Mouse (Mus musculus) forebrain, embryonic 13.5 days (tissue): Measurements from ENCODE around the gene Ppp2r2c. TPM values are rescaled to one million over a fixed set of nuclear protein-coding genes. Genes with fewer than 3 reads are reported as not detected.

Source experiments
- ATAC-seq: fragments of 200-750 bp; cut with Nextera tagmentation; 2 replicates; pipeline ENCODE4 v1.8.0; 2017
- H3K27ac ChIP-seq: fragments of 300-500 bp; sonication (generic); 2 replicates; pipeline ENCODE4 v1.5.1; 2015; ENCODE audit warnings: inconsistent platforms, mild to moderate bottlenecking, moderate library complexity
- H3K27me3 ChIP-seq: fragments of 300-500 bp; sonication (generic); 2 replicates; pipeline ENCODE4 v1.6.1; 2015; ENCODE audit warnings: mild to moderate bottlenecking, inconsistent platforms
- H3K36me3 ChIP-seq: fragments of 300-500 bp; sonication (generic); 2 replicates; pipeline ENCODE4 v1.6.1; 2015; ENCODE audit warnings: mild to moderate bottlenecking, inconsistent platforms; ENCODE audit not compliant: poor library complexity, severe bottlenecking
- H3K4me1 ChIP-seq: fragments of 300-500 bp; sonication (generic); 2 replicates; pipeline ENCODE4 v1.6.1; 2015; ENCODE audit warnings: inconsistent platforms
- H3K4me2 ChIP-seq: fragments of 300-500 bp; sonication (generic); 2 replicates; pipeline ENCODE4 v1.6.1; 2015; ENCODE audit warnings: inconsistent platforms, mild to moderate bottlenecking, moderate library complexity
- H3K4me3 ChIP-seq: fragments of 300-500 bp; sonication (generic); 2 replicates; pipeline ENCODE4 v1.5.1; 2015; ENCODE audit warnings: mild to moderate bottlenecking, inconsistent platforms
- H3K9ac ChIP-seq: fragments of 300-500 bp; sonication (generic); 2 replicates; pipeline ENCODE4 v1.6.1; 2015; ENCODE audit warnings: mild to moderate bottlenecking, inconsistent platforms
- H3K9me3 ChIP-seq: fragments of 300-500 bp; sonication (generic); replicated peaks from 2 replicates; pipeline ENCODE4 v1.6.1; 2016; ENCODE audit warnings: inconsistent platforms
- WGBS: fragments of 180-500 bp; shearing (Covaris S2); methylation state at CpG from one replicate; pipeline ENCODE4 v1.1.7; 2015; 5-methylcytosine and 5-hydroxymethylcytosine counted together
- polyA plus RNA-seq: library from polyadenylated mRNA; unstranded; fragments of >200 nt; fragmentation: Nextera tagmentation; extraction: Ambion mirVana; gene quantifications from 2 replicates; pipeline ENCODE4 v1.2.1, GENCODE M21; 2015

The Ppp2r2c gene
- polyA plus RNA-seq, 1 experiment from 2014 or later = 9.0 TPM

DNA sequence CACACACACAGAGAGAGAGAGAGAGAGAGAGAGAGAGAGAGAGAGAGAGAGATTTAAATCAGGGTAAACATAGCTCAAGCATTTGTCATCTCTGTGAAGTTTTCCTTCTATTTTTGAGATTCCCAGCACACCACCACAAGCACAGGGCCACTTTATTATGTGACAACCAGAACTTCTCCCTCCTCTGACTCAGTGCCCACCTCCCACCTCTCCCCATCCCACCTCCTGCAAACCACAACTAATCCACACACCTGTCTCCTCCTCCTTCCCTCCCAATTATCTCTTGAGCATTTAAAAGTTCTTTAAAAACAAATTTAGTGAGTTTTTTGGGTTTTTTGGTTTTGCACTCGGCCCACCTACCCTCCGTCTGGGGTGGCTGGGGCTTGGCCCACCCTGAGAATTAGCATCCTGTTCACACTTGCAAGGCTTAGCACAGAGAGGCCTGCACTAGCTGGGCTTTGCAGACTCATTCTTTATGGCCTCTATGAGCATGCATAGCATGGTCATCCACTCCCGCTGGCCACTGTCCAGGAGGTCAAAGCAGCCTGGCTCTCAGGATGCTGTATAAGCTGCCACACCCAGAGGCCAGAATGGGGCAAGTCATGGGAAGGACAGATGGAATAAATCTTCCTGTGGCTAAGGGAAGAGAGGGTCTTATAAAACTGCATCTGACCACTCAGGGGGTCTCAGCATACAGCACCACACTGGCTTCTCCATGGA, 122.5 kb downstream of the Ppp2r2c start:
- no peak overlapping the region for H3K27ac ChIP-seq
- H3K4me2 ChIP-seq = no peak overlapping the region
- peaks cover 22% of the 10 kb centered on the region for H3K4me1 ChIP-seq
- H3K36me3 ChIP-seq = no peaks in the 10 kb centered on the region
- no peak overlapping the region for H3K9ac ChIP-seq
- no peaks in the 10 kb centered on the region; the same call in 1 of the 2 replicates for H3K9me3 ChIP-seq
- 86% methylated on average over 3 of the region's 3 CpGs for WGBS
- no peak for ATAC-seq
- no peak overlapping the region for H3K4me3 ChIP-seq
- no peaks in the 10 kb centered on the region for H3K27me3 ChIP-seq

- H3K4me2 ChIP-seq = no peak overlapping the region
- WGBS = 92% methylated on average over 13 of the region's 14 CpGs
- H3K27me3 ChIP-seq = no peaks in the 10 kb centered on the region
- H3K4me1 ChIP-seq = peaks cover 6% of the 10 kb centered on the region; the same call in 1 of the 2 replicates
- no peak for ATAC-seq
- no peaks in the 10 kb centered on the region; the same call in 1 of the 2 replicates for H3K9me3 ChIP-seq
- no peak overlapping the region for H3K9ac ChIP-seq
- H3K36me3 ChIP-seq = no peaks in the 10 kb centered on the region
- H3K4me3 ChIP-seq = no peak overlapping the region
- H3K27ac ChIP-seq = no peak overlapping the region
Measured at GRCm38 (mm10) chr5:36996410-36996809, 128.1 kb downstream of the Ppp2r2c start.

GRCm38 (mm10) chr5:36997996-36998395, 129.7 kb downstream of the Ppp2r2c start:
- Histone ChIP-seq H3K9me3 (no peaks in the 10 kb centered on the region; the same call in 1 of the 2 replicates), H3K36me3 (no peaks in the 10 kb centered on the region), H3K27ac (no peak overlapping the region), H3K4me2 (no peak overlapping the region), H3K4me3 (no peak overlapping the region), H3K4me1 (peaks cover 6% of the 10 kb centered on the region; the same call in 1 of the 2 replicates), H3K27me3 (no peaks in the 10 kb centered on the region), H3K9ac (no peak overlapping the region)
- WGBS = 55% methylated on average over 5 of the region's 5 CpGs
- ATAC-seq = no peak

- Histone ChIP-seq H3K36me3 (no peaks in the 10 kb centered on the region), H3K27ac (no peak overlapping the region), H3K27me3 (no peaks in the 10 kb centered on the region), H3K4me2 (no peak overlapping the region), H3K9me3 (no peaks in the 10 kb centered on the region), H3K9ac (no peak overlapping the region), H3K4me3 (no peak overlapping the region), H3K4me1 (peaks cover 6% of the 10 kb centered on the region; the same call in 1 of the 2 replicates)
- no peak for ATAC-seq
- 87% methylated on average over 9 of the region's 9 CpGs for WGBS
Measured at GRCm38 (mm10) chr5:37001002-37001401, 132.7 kb downstream of the Ppp2r2c start.

GRCm38 (mm10) chr5:37002001-37002400, 133.7 kb downstream of the Ppp2r2c start:
- Histone ChIP-seq H3K9ac (no peak overlapping the region), H3K27ac (no peak overlapping the region), H3K9me3 (no peaks in the 10 kb centered on the region), H3K4me3 (no peak overlapping the region), H3K4me2 (no peak overlapping the region), H3K27me3 (no peaks in the 10 kb centered on the region), H3K36me3 (no peaks in the 10 kb centered on the region), H3K4me1 (peaks cover 6% of the 10 kb centered on the region; the same call in 1 of the 2 replicates)
- 50% methylated on average over 2 of the region's 2 CpGs for WGBS
- no peak for ATAC-seq

Other genes starting within 250 kb of the Ppp2r2c start
- 27.4 and 34.3 TPM in 2 replicates for gene D5Ertd579e, start 172.5 kb upstream of the Ppp2r2c start, polyA plus RNA-seq
- gene Bloc1s4, start 119.9 kb upstream of the Ppp2r2c start, polyA plus RNA-seq = 23.9 and 24.2 TPM in 2 replicates
- 332 and 345 TPM in 2 replicates for gene Mrfap1, start 71.7 kb upstream of the Ppp2r2c start, polyA plus RNA-seq
- 5.8 and 6.9 TPM in 2 replicates for gene Man2b2, start 37.9 kb upstream of the Ppp2r2c start, polyA plus RNA-seq
- 5.3 and 6.5 TPM in 2 replicates for gene Wfs1, start 120.7 kb downstream of the Ppp2r2c start, polyA plus RNA-seq
- 0.40 and 0.68 TPM in 2 replicates for gene Gm1043, start 216.9 kb downstream of the Ppp2r2c start, polyA plus RNA-seq